Comparison of ENCODE assay signal across 13 mouse cellular contexts in the genomic region with DNA sequence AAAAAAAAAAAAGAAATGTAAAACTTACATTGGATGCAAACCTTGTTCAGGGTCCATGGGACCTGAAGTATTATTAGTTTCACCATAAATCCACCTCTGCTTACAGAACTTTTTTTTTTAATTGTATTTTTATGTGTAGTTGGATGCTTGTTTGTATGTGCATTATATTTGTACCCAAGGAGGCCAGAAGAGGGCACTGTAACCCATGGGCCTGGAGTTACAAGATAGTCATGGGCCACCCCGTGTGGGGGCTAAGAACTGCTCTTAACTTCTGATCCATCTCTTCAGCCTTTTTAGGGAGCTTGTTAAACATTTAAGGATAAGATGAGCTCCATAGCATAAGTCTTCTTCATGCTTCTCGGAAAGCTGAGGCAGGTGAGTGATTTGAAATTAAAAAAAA. TPM values are rescaled to one million over a fixed set of nuclear protein-coding genes. Genes with fewer than 3 reads are reported as not detected.
DNase-seq lines count a peak whose midpoint lies in the region; ATAC-seq and TF ChIP-seq lines count a peak whose summit lies in the region.
"Had no signal": no experiment of that assay in that cellular context is flagged by ENCODE, and none has a peak within 500 bp of the region (broad histone marks: within the 10 kb centered on the region; RNA-seq: fewer than 3 reads in every experiment).

No protein-coding gene starts in this region.

- H3K27ac ChIP-seq in kidney, adult 2 months (ENCODE audit: insufficient read depth, low read depth, low read length): no peak overlapping the region
- H3K27ac ChIP-seq in kidney, embryonic 14.5 days (ENCODE audit: low read depth, low read length): no peak overlapping the region
- H3K27ac ChIP-seq: embryonic facial prominence, embryonic 13.5 days; lung, embryonic 15.5 days had no signal

- 71% methylated on average over 2 of the region's 2 CpGs for WGBS in kidney, adult 2 months
- 68% methylated on average over 2 of the region's 2 CpGs for WGBS in kidney, embryonic 14.5 days

- no peak for TF ChIP-seq POLR2A in kidney, adult 2 months (IDR thresholded peaks at IDR 0.05; ENCODE audit: low read depth, low read length)

- no peaks in the 10 kb centered on the region for H3K36me3 ChIP-seq in kidney, adult 2 months (ENCODE audit: control insufficient read depth, insufficient read depth, low read length)
- H3K36me3 ChIP-seq in kidney, embryonic 14.5 days (ENCODE audit: control insufficient read depth, insufficient read depth, low read length): no peaks in the 10 kb centered on the region
- no peaks in the 10 kb centered on the region for H3K36me3 ChIP-seq in E14TG2a.4 (ENCODE audit: insufficient read depth, low read length)
- H3K36me3 ChIP-seq: embryonic facial prominence, embryonic 13.5 days; lung, embryonic 15.5 days had no signal

- H3K4me2 ChIP-seq in kidney, embryonic 14.5 days (replicated peaks; ENCODE audit: low read depth, low read length): no peak overlapping the region
- H3K4me2 ChIP-seq: embryonic facial prominence, embryonic 13.5 days; lung, embryonic 15.5 days had no signal

- ATAC-seq in kidney, embryonic 14.5 days (ENCODE audit: low FRiP score, low TSS enrichment): no peak
- ATAC-seq in common myeloid progenitor, adult 5-6 weeks (replicated peaks; ENCODE audit: low read depth, poor library complexity, severe bottlenecking): 0 out of 2 replicates have a peak, but pooled peaks have one; percentile 54

- H3K9ac ChIP-seq in kidney, embryonic 14.5 days (ENCODE audit: low read depth, low read length): no peak overlapping the region
- H3K9ac ChIP-seq: embryonic facial prominence, embryonic 13.5 days; lung, embryonic 15.5 days had no signal

- H3K9me3 ChIP-seq in kidney, embryonic 14.5 days (ENCODE audit: control insufficient read depth, low read length): no peaks in the 10 kb centered on the region
- H3K9me3 ChIP-seq in E14TG2a.4 (ENCODE audit: low read length): no peaks in the 10 kb centered on the region
- H3K9me3 ChIP-seq: embryonic facial prominence, embryonic 13.5 days; lung, embryonic 15.5 days had no signal

- no peaks in the 10 kb centered on the region for H3K4me1 ChIP-seq in kidney, adult 2 months (ENCODE audit: control insufficient read depth, insufficient read depth, low read length)
- no peaks in the 10 kb centered on the region for H3K4me1 ChIP-seq in kidney, embryonic 14.5 days (ENCODE audit: control insufficient read depth, insufficient read depth, low read length)
- no peaks in the 10 kb centered on the region for H3K4me1 ChIP-seq in E14TG2a.4 (replicated peaks; ENCODE audit: low read depth, low read length)
- H3K4me1 ChIP-seq: embryonic facial prominence, embryonic 13.5 days; lung, embryonic 15.5 days had no signal

- no peak overlapping the region for H3K4me3 ChIP-seq in kidney, adult 2 months (ENCODE audit: insufficient read depth, low read depth, low read length)
- no peak overlapping the region for H3K4me3 ChIP-seq in kidney, embryonic 14.5 days (ENCODE audit: low read length)
- H3K4me3 ChIP-seq in E14TG2a.4 (replicated peaks; ENCODE audit: low read length): no peak overlapping the region
- H3K4me3 ChIP-seq: embryonic facial prominence, embryonic 13.5 days; lung, embryonic 15.5 days had no signal

- TF ChIP-seq CTCF in kidney, adult 2 months (conservative IDR thresholded peaks at IDR 0.05; ENCODE audit: insufficient read depth, insufficient read length, low read depth, low read length): peak; percentile 45; the same call in 1 of the 2 replicates
- TF ChIP-seq CTCF in E14TG2a.4 (conservative IDR thresholded peaks at IDR 0.05; ENCODE audit: low read length): peak; percentile 49

- H3K27me3 ChIP-seq in kidney, adult 2 months (replicated peaks; ENCODE audit: control insufficient read depth, insufficient read depth, low read length): no peaks in the 10 kb centered on the region
- H3K27me3 ChIP-seq in kidney, embryonic 14.5 days (ENCODE audit: control insufficient read depth, insufficient read depth, low read length): no peaks in the 10 kb centered on the region
- peaks cover 6% of the 10 kb centered on the region; the same call in 1 of the 2 replicates for H3K27me3 ChIP-seq in E14TG2a.4 (ENCODE audit: insufficient read depth, low read length)
- H3K27me3 ChIP-seq: embryonic facial prominence, embryonic 13.5 days; lung, embryonic 15.5 days had no signal

- DNase-seq in kidney, adult 2 months: no peak
- peak; percentile 79 for DNase-seq in 416B (ENCODE audit: low read depth)
- no peak for DNase-seq in frontal cortex, postnatal 14 days (ENCODE audit: low spot score in 2 of 2)
- no peak for DNase-seq in MN1 (ENCODE audit: low spot score)
- DNase-seq in urinary bladder, postnatal 36 days (ENCODE audit: low spot score in 2 of 2): no peak
- DNase-seq: adrenal gland, postnatal 36 days had no signal

RNA-seq across cellular contexts. Expression of a gene that starts 16.4 kb away (rescaled TPM):
- polyA plus RNA-seq in kidney, adult 2 months (2012; rRNA removed): not detected in 2 replicates
- not detected in 2 replicates for polyA plus RNA-seq in kidney, embryonic 14.5 days (2014; fragmentation: Nextera tagmentation; extraction: Ambion mirVana)
- total RNA-seq in common myeloid progenitor, adult 5-6 weeks (2017): not detected in 2 replicates
- total RNA-seq: adrenal gland, postnatal 36 days; heart, postnatal 25 days; layer of hippocampus, postnatal 10 days had no signal
- polyA plus RNA-seq: embryonic facial prominence, embryonic 13.5 days had no signal

RNA-seq across cellular contexts. Expression of a gene that starts 21.4 kb away (rescaled TPM):
- 38.5 and 41.9 TPM in 2 replicates for polyA plus RNA-seq in kidney, adult 2 months (2012; rRNA removed)
- 11.9 and 18.1 TPM in 2 replicates for polyA plus RNA-seq in kidney, embryonic 14.5 days (2014; fragmentation: Nextera tagmentation; extraction: Ambion mirVana)
- total RNA-seq in common myeloid progenitor, adult 5-6 weeks (2017): 25.8 and 40.7 TPM in 2 replicates

RNA-seq across cellular contexts. Expression of a gene that starts 21.5 kb away (rescaled TPM):
- 5.2 and 5.6 TPM in 2 replicates for polyA plus RNA-seq in kidney, adult 2 months (2012; rRNA removed)
- polyA plus RNA-seq in kidney, embryonic 14.5 days (2014; fragmentation: Nextera tagmentation; extraction: Ambion mirVana): 31.1 and 35.7 TPM in 2 replicates
- 16.2 and 25.3 TPM in 2 replicates for total RNA-seq in common myeloid progenitor, adult 5-6 weeks (2017)
